Mouse (Mus musculus): ENCODE measurements around the gene Dnajc10. TPM values are rescaled to one million over a fixed set of nuclear protein-coding genes. Genes with fewer than 3 reads are reported as not detected.

The Dnajc10 gene
- polyA plus RNA-seq (2015; fragmentation: Nextera tagmentation; extraction: Ambion mirVana), result 65.0 and 68.5 TPM in 2 replicates

DNA sequence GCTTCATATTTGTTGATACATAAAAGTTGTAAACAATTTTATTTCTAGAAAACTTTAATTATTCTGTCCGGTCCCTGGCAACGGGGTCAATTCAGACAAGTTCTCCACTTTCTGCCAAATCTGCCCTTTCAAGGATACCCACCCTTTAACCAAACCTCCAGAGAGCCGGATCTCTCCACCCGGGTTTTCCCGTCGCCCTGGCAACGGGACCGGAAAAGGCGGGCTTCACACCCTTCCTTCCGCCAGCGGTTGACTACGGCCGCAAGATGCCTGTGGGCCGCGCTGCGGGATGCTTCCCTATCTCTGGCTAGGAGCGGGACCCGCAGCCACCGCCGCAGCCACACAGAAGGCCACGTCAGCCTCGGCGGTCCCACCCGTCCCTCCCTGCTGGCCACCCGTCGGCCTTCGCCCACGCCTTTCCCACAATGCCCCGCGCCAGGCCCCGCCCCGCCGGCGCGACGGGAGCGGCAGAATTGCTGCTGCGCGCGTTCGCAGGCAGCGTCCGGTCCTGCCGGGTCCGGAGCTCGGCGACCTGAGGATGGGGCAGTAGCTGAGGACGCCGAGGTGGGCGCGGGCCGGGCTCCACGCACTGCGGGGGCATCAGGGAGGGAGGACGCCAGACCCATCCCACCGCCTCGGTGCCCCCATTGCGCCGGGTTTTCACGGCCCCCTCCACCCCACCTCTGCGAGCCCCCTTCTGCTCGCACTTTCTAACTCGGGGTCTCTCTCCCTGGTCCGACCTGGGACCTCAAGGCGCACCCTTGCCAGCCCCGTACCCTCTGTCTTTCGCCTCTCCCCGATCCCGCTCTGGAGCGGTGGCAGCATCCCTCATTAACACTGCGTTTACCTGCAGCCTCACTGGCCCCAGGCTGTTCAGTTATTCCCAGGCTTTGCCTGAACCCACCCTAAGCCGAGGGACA is at the start of gene Dnajc10:
Gene Dnajc10 (plus strand): TSS at position 225 of the 920 bp plus-strand sequence.
- Histone ChIP-seq H3K27me3 (0 out of 2 replicates have a peak, but pooled peaks cover 3% of the 10 kb centered on the region), H3K27ac (peak within 1 kb of the TSS; percentile 97), H3K4me2 (replicated peaks) (peak within 1 kb of the TSS; percentile 68), H3K36me3 (peaks cover 6% of the 10 kb centered on the region), H3K9me3 (no peaks in the 10 kb centered on the region), H3K4me3 (replicated peaks) (peak within 1 kb of the TSS; percentile 85), H3K4me1 (replicated peaks) (peaks cover 18% of the 10 kb centered on the region), H3K9ac (replicated peaks) (peak within 1 kb of the TSS; percentile 89)
- WGBS, result under 1% methylated on average over 67 of the region's 72 CpGs
- peak; percentile 99 for ATAC-seq

DNA sequence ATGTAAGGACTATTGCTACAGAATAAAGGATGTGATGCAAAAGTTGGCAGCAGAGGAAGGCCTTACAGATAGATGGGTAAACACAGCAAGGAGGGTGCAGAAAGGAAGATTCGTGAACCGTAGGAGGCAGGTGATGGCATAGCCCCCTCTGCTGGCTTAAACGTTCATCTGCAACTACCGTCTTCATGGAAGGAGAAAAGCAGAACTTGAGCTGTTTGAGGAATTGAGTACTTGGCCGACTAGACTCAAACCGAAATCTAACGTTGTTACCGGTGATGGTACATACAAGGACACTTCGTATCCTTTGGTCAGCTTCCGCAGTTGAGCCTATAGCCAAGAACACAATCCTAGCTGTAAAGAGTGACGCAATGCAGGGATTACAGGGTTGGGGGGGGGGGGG is 48.4 kb upstream of the Dnajc10 start:
- 20% methylated on average over 11 of the region's 11 CpGs for WGBS
- Histone ChIP-seq H3K27me3 (no peaks in the 10 kb centered on the region), H3K27ac (no peak overlapping the region), H3K9ac (replicated peaks) (no peak overlapping the region), H3K4me1 (replicated peaks) (no peaks in the 10 kb centered on the region), H3K4me2 (replicated peaks) (no peak overlapping the region), H3K4me3 (replicated peaks) (no peak overlapping the region), H3K36me3 (no peaks in the 10 kb centered on the region), H3K9me3 (no peaks in the 10 kb centered on the region)
- ATAC-seq, result 0 out of 2 replicates have a peak, but pooled peaks have one; percentile 37

DNA sequence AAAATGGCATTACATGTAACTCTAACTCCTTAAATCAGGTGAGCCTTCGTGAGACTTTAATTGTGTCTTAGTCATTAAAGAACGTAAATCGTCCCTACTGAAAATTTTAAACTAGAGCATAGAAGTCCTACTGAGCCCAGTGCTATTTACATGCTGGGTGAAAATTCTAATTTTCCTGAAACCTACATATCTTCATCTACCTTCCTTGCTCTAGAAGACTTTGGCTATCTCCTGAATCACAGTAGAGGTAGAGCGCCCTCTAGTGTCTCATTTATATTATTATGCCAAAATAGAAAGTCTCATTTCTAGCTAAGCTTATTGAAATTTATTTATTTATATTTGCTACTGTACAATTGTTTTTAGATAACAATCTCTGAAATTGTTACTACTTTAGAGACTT is 47.2 kb upstream of the Dnajc10 start:
- Histone ChIP-seq H3K4me1 (replicated peaks) (no peaks in the 10 kb centered on the region), H3K9ac (replicated peaks) (no peak overlapping the region), H3K36me3 (no peaks in the 10 kb centered on the region), H3K4me2 (replicated peaks) (no peak overlapping the region), H3K4me3 (replicated peaks) (no peak overlapping the region), H3K9me3 (no peaks in the 10 kb centered on the region), H3K27me3 (no peaks in the 10 kb centered on the region), H3K27ac (no peak overlapping the region)
- 55% methylated on average over 4 of the region's 4 CpGs for WGBS
- ATAC-seq, result no peak

DNA sequence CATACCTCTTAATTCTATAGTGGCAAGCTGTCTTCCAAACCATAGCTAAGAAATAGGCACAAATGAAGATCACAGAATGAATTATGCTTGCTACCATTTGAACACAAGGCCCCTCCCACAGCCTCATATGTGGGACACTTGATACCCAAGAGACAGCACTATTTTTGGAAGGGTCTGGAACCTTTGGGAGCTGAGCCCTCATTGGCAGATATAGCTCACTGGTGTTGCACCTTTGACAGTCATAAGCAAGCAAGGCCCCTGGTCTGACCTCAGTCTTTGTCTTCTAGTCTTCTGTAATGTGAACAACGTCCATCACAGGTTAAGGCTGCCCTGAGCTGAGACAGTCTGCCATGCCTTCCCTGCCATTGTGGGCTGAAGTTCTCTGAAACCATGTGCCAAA is 43.8 kb upstream of the Dnajc10 start:
- Histone ChIP-seq H3K4me2 (replicated peaks) (no peak overlapping the region), H3K4me3 (replicated peaks) (no peak overlapping the region), H3K27me3 (no peaks in the 10 kb centered on the region), H3K27ac (no peak overlapping the region), H3K4me1 (replicated peaks) (no peaks in the 10 kb centered on the region), H3K9me3 (no peaks in the 10 kb centered on the region), H3K9ac (replicated peaks) (no peak overlapping the region), H3K36me3 (no peaks in the 10 kb centered on the region)
- WGBS, result 80% methylated on average over 1 of the region's 1 CpGs
- no peak for ATAC-seq

DNA sequence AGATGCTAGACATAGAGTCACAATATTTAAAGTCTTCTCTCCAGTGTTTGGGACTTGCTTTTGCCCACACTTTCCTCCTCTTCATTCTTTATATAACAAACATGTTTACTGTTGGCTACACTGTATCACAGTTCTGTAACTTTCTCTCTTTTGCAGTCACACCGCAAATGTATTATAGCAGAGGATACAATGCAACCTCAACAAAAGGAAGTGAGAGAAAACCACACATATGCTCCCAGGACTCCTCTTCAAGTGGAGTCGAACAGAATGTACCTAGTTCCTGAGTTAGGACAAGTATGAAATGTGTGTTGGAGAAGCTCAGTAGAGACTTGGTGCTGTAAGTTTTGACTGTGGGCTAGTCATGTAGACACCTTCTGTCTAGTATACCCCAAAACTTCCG is 42.2 kb upstream of the Dnajc10 start:
- no peaks in the 10 kb centered on the region for H3K9me3 ChIP-seq
- no peak overlapping the region for H3K27ac ChIP-seq
- 91% methylated on average over 3 of the region's 3 CpGs for WGBS
- H3K4me2 ChIP-seq (replicated peaks), result no peak overlapping the region
- no peaks in the 10 kb centered on the region for H3K27me3 ChIP-seq
- no peak overlapping the region for H3K4me3 ChIP-seq (replicated peaks)
- no peaks in the 10 kb centered on the region for H3K4me1 ChIP-seq (replicated peaks)
- H3K9ac ChIP-seq (replicated peaks), result no peak overlapping the region
- no peaks in the 10 kb centered on the region for H3K36me3 ChIP-seq
- no peak for ATAC-seq

DNA sequence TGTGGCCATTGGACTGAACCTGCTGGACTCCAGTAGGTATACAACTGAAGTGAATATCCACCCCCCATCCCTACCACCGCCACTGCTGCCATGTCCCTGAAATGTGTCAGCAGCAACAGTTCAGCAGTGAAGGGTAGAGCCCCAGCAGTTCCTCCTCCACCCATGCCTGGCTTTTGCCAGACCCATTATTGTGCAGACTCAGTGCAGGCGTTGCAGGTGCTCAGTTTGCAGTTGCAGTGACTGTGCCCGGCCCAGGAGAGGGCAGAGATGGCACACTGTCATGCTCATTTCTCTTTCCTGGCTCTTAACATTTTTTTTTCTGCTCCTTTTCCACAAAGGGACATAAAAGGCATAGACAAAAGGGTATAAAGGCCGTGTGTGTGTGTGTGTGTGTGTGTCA is 41.5 kb upstream of the Dnajc10 start:
- no peak overlapping the region for H3K9ac ChIP-seq (replicated peaks)
- H3K4me3 ChIP-seq (replicated peaks), result no peak overlapping the region
- 78% methylated on average over 4 of the region's 4 CpGs for WGBS
- no peaks in the 10 kb centered on the region for H3K9me3 ChIP-seq
- H3K4me1 ChIP-seq (replicated peaks), result no peaks in the 10 kb centered on the region
- H3K36me3 ChIP-seq, result no peaks in the 10 kb centered on the region
- no peaks in the 10 kb centered on the region for H3K27me3 ChIP-seq
- H3K4me2 ChIP-seq (replicated peaks), result no peak overlapping the region
- no peak for ATAC-seq
- H3K27ac ChIP-seq, result no peak overlapping the region

DNA sequence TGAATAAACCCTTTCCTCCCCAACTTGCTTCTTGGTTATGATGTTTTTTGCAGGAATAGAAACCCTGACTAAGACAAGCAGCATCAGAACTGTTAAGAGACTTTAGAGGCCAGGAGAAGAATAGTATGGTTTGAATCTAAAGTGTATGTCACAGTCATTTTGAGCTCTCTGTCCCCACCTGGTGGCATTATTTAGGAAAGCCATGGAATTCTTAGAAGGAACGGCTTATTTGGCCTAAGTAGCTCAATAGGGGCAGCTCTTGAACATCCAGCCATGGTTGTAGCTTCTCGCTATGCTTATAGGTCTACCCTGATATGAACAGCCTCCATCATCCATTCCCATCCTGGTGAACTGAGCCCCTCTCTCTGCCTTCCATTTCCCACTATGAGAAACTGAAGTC is 40.1 kb upstream of the Dnajc10 start:
- H3K4me2 ChIP-seq (replicated peaks), result no peak overlapping the region
- no peaks in the 10 kb centered on the region for H3K4me1 ChIP-seq (replicated peaks)
- H3K27ac ChIP-seq, result no peak overlapping the region
- H3K36me3 ChIP-seq, result no peaks in the 10 kb centered on the region
- no peak overlapping the region for H3K4me3 ChIP-seq (replicated peaks)
- WGBS, result 54% methylated on average over 2 of the region's 2 CpGs
- H3K27me3 ChIP-seq, result no peaks in the 10 kb centered on the region
- peak; percentile 37; the same call in 1 of the 2 replicates for ATAC-seq
- no peaks in the 10 kb centered on the region for H3K9me3 ChIP-seq
- no peak overlapping the region for H3K9ac ChIP-seq (replicated peaks)

DNA sequence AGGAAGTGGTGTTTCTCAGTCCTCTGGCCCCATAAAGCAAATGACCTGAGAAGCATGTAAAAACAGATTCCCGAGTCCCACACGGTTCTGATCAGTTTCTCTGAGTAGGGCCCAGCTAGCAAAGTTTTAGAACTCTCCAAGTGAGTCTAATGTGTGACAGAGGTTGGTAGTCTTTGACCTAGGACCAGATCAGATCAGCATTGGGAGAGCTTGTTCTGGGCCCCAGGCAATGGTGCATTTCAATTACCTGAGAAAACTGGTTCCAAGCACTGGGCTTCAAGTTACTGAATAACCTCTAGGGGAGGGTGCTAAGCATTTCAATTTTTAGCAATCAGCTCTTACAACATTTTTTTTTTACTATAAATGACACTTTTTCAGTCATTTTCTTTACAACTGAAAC is 33.1 kb upstream of the Dnajc10 start:
- Histone ChIP-seq H3K4me3 (replicated peaks) (no peak overlapping the region), H3K27ac (no peak overlapping the region), H3K9me3 (no peaks in the 10 kb centered on the region), H3K9ac (replicated peaks) (no peak overlapping the region), H3K27me3 (no peaks in the 10 kb centered on the region), H3K4me2 (replicated peaks) (no peak overlapping the region), H3K4me1 (replicated peaks) (no peaks in the 10 kb centered on the region), H3K36me3 (no peaks in the 10 kb centered on the region)
- ATAC-seq, result no peak
- WGBS, result 90% methylated on average over 2 of the region's 2 CpGs

DNA sequence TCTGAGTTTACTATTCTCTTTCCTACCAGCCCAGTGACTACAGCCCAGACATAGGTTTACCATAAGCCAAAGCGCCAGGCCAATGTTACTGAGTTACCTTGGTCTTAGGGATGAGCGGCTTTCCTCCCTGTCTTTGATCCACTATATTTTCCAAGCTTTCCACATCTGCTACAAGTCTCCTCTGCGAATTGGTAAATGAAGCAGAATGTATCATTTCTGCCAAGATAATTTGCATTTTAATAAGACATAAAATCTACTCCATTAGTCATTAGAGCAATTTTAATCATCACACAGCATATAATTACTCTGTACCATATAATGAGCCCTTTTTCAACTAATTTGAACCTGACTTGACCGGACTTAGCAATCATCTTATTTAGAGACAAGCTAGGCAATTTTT is 28.9 kb upstream of the Dnajc10 start:
- no peak for ATAC-seq
- no peaks in the 10 kb centered on the region for H3K4me1 ChIP-seq (replicated peaks)
- H3K4me2 ChIP-seq (replicated peaks), result no peak overlapping the region
- H3K36me3 ChIP-seq, result no peaks in the 10 kb centered on the region
- H3K27me3 ChIP-seq, result no peaks in the 10 kb centered on the region
- WGBS, result 79% methylated on average over 4 of the region's 4 CpGs
- no peaks in the 10 kb centered on the region for H3K9me3 ChIP-seq
- no peak overlapping the region for H3K4me3 ChIP-seq (replicated peaks)
- H3K27ac ChIP-seq, result no peak overlapping the region
- H3K9ac ChIP-seq (replicated peaks), result no peak overlapping the region

DNA sequence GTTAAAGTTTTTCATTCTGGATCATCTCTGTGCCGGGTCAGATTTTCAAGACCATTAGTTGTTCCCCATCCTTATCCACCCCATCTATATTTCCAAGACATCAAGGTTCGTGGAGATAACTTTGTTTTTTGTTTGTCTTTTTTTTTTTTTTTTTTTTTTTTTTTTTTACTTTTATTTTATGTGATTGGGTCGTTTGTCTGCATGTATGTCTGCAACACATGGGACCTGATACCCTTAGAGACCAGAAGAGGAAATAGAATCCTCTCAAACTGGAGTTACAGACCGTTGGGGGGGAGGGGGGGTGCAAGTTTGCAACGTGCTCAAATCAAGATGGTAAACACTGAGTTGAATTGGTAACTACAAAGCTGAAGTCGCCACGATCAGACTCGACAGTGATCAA is 23.1 kb upstream of the Dnajc10 start, which contains the start of gene Prdx6b:
Gene Prdx6b (plus strand): TSS at position 301 of the 400 bp plus-strand sequence.
- H3K4me2 ChIP-seq (replicated peaks), result no peak within 1 kb of the TSS
- H3K4me1 ChIP-seq (replicated peaks), result no peaks in the 10 kb centered on the region
- H3K27me3 ChIP-seq, result no peaks in the 10 kb centered on the region
- WGBS, result 90% methylated on average over 8 of the region's 8 CpGs
- no peak within 1 kb of the TSS for H3K27ac ChIP-seq
- H3K9me3 ChIP-seq, result no peaks in the 10 kb centered on the region
- ATAC-seq, result no peak
- no peak within 1 kb of the TSS for H3K9ac ChIP-seq (replicated peaks)
- H3K4me3 ChIP-seq (replicated peaks), result no peak within 1 kb of the TSS
- no peaks in the 10 kb centered on the region for H3K36me3 ChIP-seq

DNA sequence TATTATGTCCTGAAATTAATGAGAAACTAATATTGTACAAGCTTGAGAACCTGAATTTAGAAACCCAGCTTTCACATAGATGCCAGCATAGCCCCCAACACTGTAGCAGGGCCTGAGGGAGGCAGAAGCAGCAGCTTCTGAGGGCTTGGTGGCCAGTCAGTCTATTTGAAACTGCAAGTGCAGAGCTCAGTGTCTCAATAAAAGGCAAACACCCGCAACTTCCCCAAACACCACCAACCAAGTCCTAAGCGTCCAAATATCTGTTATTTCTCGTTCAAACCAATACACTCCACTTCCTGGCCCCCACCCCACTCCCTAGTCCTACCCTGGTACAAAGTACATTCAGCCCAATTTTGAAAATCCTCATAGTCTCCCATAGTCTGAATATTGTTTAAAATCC is 16.9 kb upstream of the Dnajc10 start:
- H3K4me1 ChIP-seq (replicated peaks), result no peaks in the 10 kb centered on the region
- no peak overlapping the region for H3K9ac ChIP-seq (replicated peaks)
- no peak overlapping the region for H3K4me3 ChIP-seq (replicated peaks)
- H3K36me3 ChIP-seq, result no peaks in the 10 kb centered on the region
- no peak for ATAC-seq
- H3K27me3 ChIP-seq, result no peaks in the 10 kb centered on the region
- H3K4me2 ChIP-seq (replicated peaks), result no peak overlapping the region
- no peak overlapping the region for H3K27ac ChIP-seq
- 85% methylated on average over 3 of the region's 3 CpGs for WGBS
- no peaks in the 10 kb centered on the region for H3K9me3 ChIP-seq

DNA sequence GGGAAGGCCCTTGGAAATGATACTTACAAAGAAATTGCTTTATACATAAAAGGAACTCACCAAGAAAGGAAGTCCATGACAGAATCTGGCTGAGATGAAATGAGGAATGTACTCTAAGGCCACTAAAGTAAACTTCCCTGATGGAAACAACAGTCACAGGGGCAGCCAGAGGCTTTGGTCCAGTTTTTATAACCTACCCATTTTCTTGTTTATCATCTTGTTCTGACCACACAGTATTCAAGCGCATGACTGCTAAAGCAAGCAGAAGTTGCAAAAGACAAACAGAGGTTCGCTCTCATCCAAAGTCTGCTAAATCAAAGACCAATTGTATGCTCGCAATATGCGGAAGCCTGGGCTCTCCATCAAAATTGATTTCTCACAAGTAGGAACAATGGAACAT is 14.5 kb upstream of the Dnajc10 start:
- 86% methylated on average over 4 of the region's 4 CpGs for WGBS
- H3K9me3 ChIP-seq, result no peaks in the 10 kb centered on the region
- H3K9ac ChIP-seq (replicated peaks), result no peak overlapping the region
- H3K36me3 ChIP-seq, result no peaks in the 10 kb centered on the region
- H3K27me3 ChIP-seq, result no peaks in the 10 kb centered on the region
- H3K27ac ChIP-seq, result no peak overlapping the region
- H3K4me3 ChIP-seq (replicated peaks), result no peak overlapping the region
- no peaks in the 10 kb centered on the region for H3K4me1 ChIP-seq (replicated peaks)
- no peak for ATAC-seq
- H3K4me2 ChIP-seq (replicated peaks), result no peak overlapping the region

Data from midbrain, embryonic 13.5 days (tissue).